Comparison of ENCODE assay signal across 27 mouse cellular contexts in the genomic region with DNA sequence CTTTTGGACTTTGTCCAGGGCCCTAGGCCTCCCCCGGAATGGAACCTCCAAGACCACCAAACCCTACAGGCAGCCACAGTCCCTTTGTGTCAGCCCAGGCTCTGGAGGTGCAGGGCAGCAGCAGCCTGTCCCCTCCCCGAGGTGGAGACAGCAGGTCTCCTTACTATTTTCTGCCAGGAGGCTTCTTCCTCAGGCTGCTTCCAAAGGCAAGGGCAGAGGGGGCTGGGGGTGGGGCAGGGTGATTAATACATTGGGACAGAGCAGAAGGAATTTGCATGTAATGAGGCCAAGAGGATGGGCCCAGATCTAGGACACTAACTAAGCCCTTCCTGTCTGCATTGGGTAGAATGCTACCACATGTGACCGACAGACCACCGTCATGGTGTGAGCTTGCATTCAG.
"Had no signal": no experiment of that assay in that cellular context is flagged by ENCODE, and none has a peak within 500 bp of the region (broad histone marks: within the 10 kb centered on the region; RNA-seq: fewer than 3 reads in every experiment).

No protein-coding gene starts in this region.

- H3K36me3 ChIP-seq: liver, embryonic 15.5 days had no signal

- H3K9me3 ChIP-seq: kidney, embryonic 15.5 days; limb, embryonic 10.5 days; limb, embryonic 13.5 days; liver, embryonic 12.5 days; liver, embryonic 15.5 days; lung, embryonic 15.5 days; midbrain, embryonic 12.5 days; midbrain, embryonic 15.5 days; neural tube, embryonic 13.5 days; stomach, embryonic 15.5 days had no signal

- H3K9ac ChIP-seq: kidney, embryonic 15.5 days; limb, embryonic 13.5 days; liver, embryonic 12.5 days; liver, embryonic 15.5 days; lung, embryonic 15.5 days; midbrain, embryonic 12.5 days; midbrain, embryonic 15.5 days; neural tube, embryonic 13.5 days; stomach, embryonic 15.5 days had no signal

- H3K4me1 ChIP-seq: limb, embryonic 13.5 days; liver, embryonic 12.5 days; liver, embryonic 15.5 days; midbrain, embryonic 12.5 days; midbrain, embryonic 15.5 days; stomach, embryonic 15.5 days had no signal

- DNase-seq: kidney, adult 11 months; kidney, adult 8-10 months; kidney, postnatal 10 days; kidney, postnatal 36 days; layer of hippocampus, postnatal 36 days; liver; lung, adult 18-20 months; lung, postnatal 10 days; lung, postnatal 4 days; right cerebral cortex, adult 18-20 months; right cerebral cortex, postnatal 25 days; spleen, adult 18-20 months; thymus, adult 18-20 months; thymus, postnatal 14 days; thymus, postnatal 4 days had no signal

- H3K27me3 ChIP-seq: kidney, embryonic 15.5 days; limb, embryonic 13.5 days; liver, embryonic 12.5 days; liver, embryonic 15.5 days; lung, embryonic 15.5 days; midbrain, embryonic 12.5 days; midbrain, embryonic 15.5 days; neural tube, embryonic 13.5 days; stomach, embryonic 15.5 days had no signal

- H3K4me3 ChIP-seq: kidney, embryonic 15.5 days; left cerebral cortex, adult 2 months; limb, embryonic 10.5 days; limb, embryonic 13.5 days; liver, embryonic 12.5 days; liver, embryonic 15.5 days; lung, embryonic 15.5 days; midbrain, embryonic 12.5 days; midbrain, embryonic 15.5 days; myocyte; neural tube, embryonic 13.5 days; stomach, embryonic 15.5 days had no signal

- ATAC-seq: liver, embryonic 12.5 days; midbrain, embryonic 15.5 days had no signal

- H3K27ac ChIP-seq: kidney, embryonic 15.5 days; left cerebral cortex, adult 2 months; limb, embryonic 10.5 days; limb, embryonic 13.5 days; liver, embryonic 12.5 days; liver, embryonic 15.5 days; lung, embryonic 15.5 days; midbrain, embryonic 12.5 days; midbrain, embryonic 15.5 days; neural tube, embryonic 13.5 days; stomach, embryonic 15.5 days had no signal

- H3K4me2 ChIP-seq: kidney, embryonic 15.5 days; limb, embryonic 13.5 days; liver, embryonic 12.5 days; liver, embryonic 15.5 days; lung, embryonic 15.5 days; midbrain, embryonic 12.5 days; midbrain, embryonic 15.5 days; neural tube, embryonic 13.5 days; stomach, embryonic 15.5 days had no signal
